9 mouse cellular contexts compared by ENCODE assay signal in genomic region chr10:44861671-44862359, GRCm38 (mm10).
A peak's percentile ranks its signal among the peaks of the same experiment; 100 is the strongest.
DNase-seq lines count a peak whose midpoint lies in the region; ATAC-seq lines count a peak whose summit lies in the region.
"Had no signal": no experiment of that assay in that cellular context is flagged by ENCODE, and none has a peak within 500 bp of the region (broad histone marks: within the 10 kb centered on the region; RNA-seq: fewer than 3 reads in every experiment).

No protein-coding gene starts in this region.

- no peaks in the 10 kb centered on the region for H3K4me1 ChIP-seq in heart, embryonic 10.5 days
- H3K4me1 ChIP-seq in kidney, embryonic 15.5 days, result peaks cover 18% of the 10 kb centered on the region; the same call in 1 of the 2 replicates
- H3K4me1 ChIP-seq: heart, embryonic 13.5 days had no signal

- no peak overlapping the region; the same call in 1 of the 2 replicates for H3K27ac ChIP-seq in heart, embryonic 10.5 days
- peak overlapping the region; percentile 73 for H3K27ac ChIP-seq in kidney, embryonic 15.5 days
- H3K27ac ChIP-seq: heart, embryonic 13.5 days had no signal

- H3K9ac ChIP-seq in kidney, embryonic 15.5 days, result no peak overlapping the region
- H3K9ac ChIP-seq: heart, embryonic 13.5 days had no signal

- H3K36me3 ChIP-seq in heart, embryonic 10.5 days, result no peaks in the 10 kb centered on the region
- no peaks in the 10 kb centered on the region for H3K36me3 ChIP-seq in kidney, embryonic 15.5 days
- H3K36me3 ChIP-seq: heart, embryonic 13.5 days had no signal

- peak; percentile 93 for DNase-seq in heart, adult 11 months
- no peak for DNase-seq in heart, embryonic 10.5 days (ENCODE audit: low spot score)
- peak; percentile 11 to 33 for DNase-seq in heart, adult 9 months (ENCODE audit: low spot score in 2 of 2)
- peak; percentile 83 for DNase-seq in lung, postnatal 36 days
- no peak for DNase-seq in thymus, postnatal 0 days (ENCODE audit: low spot score)
- no peak for DNase-seq in thymus, postnatal 4 days
- DNase-seq in embryo, embryonic 11 days, result no peak

- no peak overlapping the region for H3K4me2 ChIP-seq in kidney, embryonic 15.5 days
- H3K4me2 ChIP-seq: heart, embryonic 13.5 days had no signal

- peak; percentile 73 for ATAC-seq in kidney, embryonic 15.5 days (replicated peaks; ENCODE audit: low FRiP score)

- no peaks in the 10 kb centered on the region for H3K9me3 ChIP-seq in heart, embryonic 10.5 days
- no peaks in the 10 kb centered on the region for H3K9me3 ChIP-seq in kidney, embryonic 15.5 days (replicated peaks)
- H3K9me3 ChIP-seq: heart, embryonic 13.5 days had no signal

- no peak overlapping the region for H3K4me3 ChIP-seq in heart, embryonic 10.5 days
- no peak overlapping the region for H3K4me3 ChIP-seq in kidney, embryonic 15.5 days (replicated peaks)
- H3K4me3 ChIP-seq: heart, embryonic 13.5 days had no signal

- no peaks in the 10 kb centered on the region for H3K27me3 ChIP-seq in heart, embryonic 10.5 days (ENCODE audit: insufficient read depth, poor library complexity, severe bottlenecking)
- no peaks in the 10 kb centered on the region for H3K27me3 ChIP-seq in kidney, embryonic 15.5 days
- H3K27me3 ChIP-seq: heart, embryonic 13.5 days had no signal

- 66% methylated on average over 10 of the region's 10 CpGs for WGBS in heart, embryonic 10.5 days
- 48% methylated on average over 10 of the region's 10 CpGs for WGBS in kidney, embryonic 15.5 days

Comparison
In these comparisons a context has a peak if more than half of its experiments do, and no peak if none do; other contexts are left out.
1. DNase-seq: peak in heart, adult 11 months (single experiment), heart, adult 9 months (2 of 2) and lung, postnatal 36 days (single experiment); none in heart, embryonic 10.5 days (single experiment), thymus, postnatal 0 days (single experiment), thymus, postnatal 4 days (single experiment) and embryo, embryonic 11 days (single experiment).